Mouse (Mus musculus) forebrain, embryonic 14.5 days (tissue): ENCODE data around the gene Duox2. TPM values are rescaled to one million over a fixed set of nuclear protein-coding genes. Genes with fewer than 3 reads are reported as not detected.

Experiments used
- ATAC-seq: fragments of 200-750 bp; cut with Nextera tagmentation; 2 replicates; pipeline ENCODE4 v1.8.0; 2017; ENCODE audit warnings: mild to moderate bottlenecking, moderate library complexity
- DNase-seq: peaks from one replicate; pipeline ENCODE4 v3.0.0-alpha.2; 2015; ENCODE audit warnings: low spot score
- H3K27ac ChIP-seq: fragments of 300-500 bp; sonication (generic); 2 replicates; pipeline ENCODE4 v1.5.1; 2014; ENCODE audit warnings: low read depth, mild to moderate bottlenecking, control low read depth, low read length, moderate library complexity
- H3K27me3 ChIP-seq: fragments of 300-500 bp; sonication (generic); replicated peaks from 2 replicates; pipeline ENCODE4 v1.6.1; 2014; ENCODE audit warnings: low read length, control low read depth, mixed read lengths; ENCODE audit not compliant: control insufficient read depth, insufficient read depth
- H3K36me3 ChIP-seq: fragments of 300-500 bp; sonication (generic); 2 replicates; pipeline ENCODE4 v1.6.1; 2014; ENCODE audit warnings: low read length, control low read depth; ENCODE audit not compliant: control insufficient read depth, insufficient read depth
- H3K4me1 ChIP-seq: fragments of 300-500 bp; sonication (generic); 2 replicates; pipeline ENCODE4 v1.6.1; 2014; ENCODE audit warnings: antibody characterized with exemption, low read length, control low read depth; ENCODE audit not compliant: control insufficient read depth, insufficient read depth
- H3K4me2 ChIP-seq: fragments of 300-500 bp; sonication (generic); 2 replicates; pipeline ENCODE4 v1.6.1; 2014; ENCODE audit warnings: mild to moderate bottlenecking, control low read depth, low read length
- H3K4me3 ChIP-seq: fragments of 300-500 bp; sonication (generic); 2 replicates; pipeline ENCODE4 v1.5.1; 2014; ENCODE audit warnings: low read depth, low read length, control low read depth
- H3K9ac ChIP-seq: fragments of 300-500 bp; sonication (generic); 2 replicates; pipeline ENCODE4 v1.6.1; 2014; ENCODE audit warnings: mild to moderate bottlenecking, low read length, control low read depth, moderate library complexity
- H3K9me3 ChIP-seq: fragments of 300-500 bp; sonication (generic); replicated peaks from 2 replicates; pipeline ENCODE4 v1.6.1; 2016; ENCODE audit warnings: low read length, control low read depth, mixed read lengths; ENCODE audit not compliant: control insufficient read depth
- WGBS: fragments of 180-500 bp; shearing (Covaris S2); extraction: QIAGEN DNeasy Blood & Tissue Kit; methylation state at CpG from one replicate; pipeline ENCODE4 v1.1.7; 2014; 5-methylcytosine and 5-hydroxymethylcytosine counted together
- polyA plus RNA-seq: library from polyadenylated mRNA; unstranded; fragments of >200 nt; fragmentation: Nextera tagmentation; extraction: Ambion mirVana; gene quantifications from 2 replicates; pipeline ENCODE4 v1.2.1, GENCODE M21; 2014

Gene Duox2
- polyA plus RNA-seq, 1 experiment from 2014 or later: not detected

- no peak overlapping the region for H3K9ac ChIP-seq
- H3K36me3 ChIP-seq: no peaks in the 10 kb centered on the region
- no peak for ATAC-seq
- no peaks in the 10 kb centered on the region for H3K9me3 ChIP-seq
- H3K4me3 ChIP-seq: no peak overlapping the region
- peaks cover 8% of the 10 kb centered on the region for H3K4me1 ChIP-seq
- no peak overlapping the region for H3K4me2 ChIP-seq
- H3K27ac ChIP-seq: no peak overlapping the region
- DNase-seq: no peak
- 93% methylated on average over 5 of the region's 5 CpGs for WGBS
- H3K27me3 ChIP-seq: no peaks in the 10 kb centered on the region
Observed at GRCm38 (mm10) chr2:122260729-122261128, 37.5 kb downstream of the Duox2 start.

GRCm38 (mm10) chr2:122255997-122256396 lies 42.3 kb downstream of the Duox2 start:
- DNase-seq (no peak), ATAC-seq (no peak)
- H3K4me3 ChIP-seq: no peak overlapping the region
- H3K4me2 ChIP-seq: no peak overlapping the region
- H3K4me1 ChIP-seq: no peaks in the 10 kb centered on the region
- H3K27me3 ChIP-seq: no peaks in the 10 kb centered on the region
- 93% methylated on average over 5 of the region's 5 CpGs for WGBS
- H3K36me3 ChIP-seq: no peaks in the 10 kb centered on the region
- no peak overlapping the region for H3K9ac ChIP-seq
- H3K9me3 ChIP-seq: no peaks in the 10 kb centered on the region
- no peak overlapping the region for H3K27ac ChIP-seq

- no peak overlapping the region for H3K9ac ChIP-seq
- no peak overlapping the region for H3K4me2 ChIP-seq
- DNase-seq: no peak
- no peaks in the 10 kb centered on the region for H3K27me3 ChIP-seq
- H3K4me3 ChIP-seq: no peak overlapping the region
- H3K4me1 ChIP-seq: no peaks in the 10 kb centered on the region
- no peak overlapping the region for H3K27ac ChIP-seq
- H3K36me3 ChIP-seq: no peaks in the 10 kb centered on the region
- no peak for ATAC-seq
- H3K9me3 ChIP-seq: no peaks in the 10 kb centered on the region
- WGBS: 89% methylated on average over 10 of the region's 10 CpGs
Observed at GRCm38 (mm10) chr2:122247786-122248185, 50.5 kb downstream of the Duox2 start.

GRCm38 (mm10) chr2:122243671-122244131 lies 54.5 kb downstream of the Duox2 start:
- H3K36me3 ChIP-seq: no peaks in the 10 kb centered on the region
- H3K4me3 ChIP-seq: no peak overlapping the region
- peak; percentile 86 for DNase-seq
- no peaks in the 10 kb centered on the region for H3K27me3 ChIP-seq
- WGBS: 0% methylated on average over 3 of the region's 3 CpGs
- peak; percentile 77 for ATAC-seq
- H3K4me2 ChIP-seq: no peak overlapping the region
- no peak overlapping the region for H3K9ac ChIP-seq
- no peaks in the 10 kb centered on the region for H3K4me1 ChIP-seq
- H3K9me3 ChIP-seq: no peaks in the 10 kb centered on the region
- H3K27ac ChIP-seq: no peak overlapping the region

GRCm38 (mm10) chr2:122241935-122242334 lies 56.3 kb downstream of the Duox2 start:
- H3K4me2 ChIP-seq: no peak overlapping the region

GRCm38 (mm10) chr2:122241226-122241625 lies 57.0 kb downstream of the Duox2 start:
- Histone ChIP-seq H3K4me2 (no peak overlapping the region), H3K9ac (no peak overlapping the region), H3K27me3 (no peaks in the 10 kb centered on the region), H3K27ac (no peak overlapping the region), H3K4me3 (no peak overlapping the region), H3K36me3 (no peaks in the 10 kb centered on the region), H3K9me3 (no peaks in the 10 kb centered on the region), H3K4me1 (no peaks in the 10 kb centered on the region)
- ATAC-seq: no peak
- 88% methylated on average over 4 of the region's 4 CpGs for WGBS
- DNase-seq: no peak

More at GRCm38 (mm10) chr2:122241935-122242334, 56.3 kb downstream of the Duox2 start:
- ATAC-seq: no peak
- no peak overlapping the region for H3K4me3 ChIP-seq
- H3K27me3 ChIP-seq: no peaks in the 10 kb centered on the region
- H3K27ac ChIP-seq: no peak overlapping the region
- H3K4me1 ChIP-seq: no peaks in the 10 kb centered on the region
- WGBS: 65% methylated on average over 6 of the region's 6 CpGs
- H3K9ac ChIP-seq: no peak overlapping the region
- no peaks in the 10 kb centered on the region for H3K9me3 ChIP-seq
- no peak for DNase-seq
- H3K36me3 ChIP-seq: no peaks in the 10 kb centered on the region

- Histone ChIP-seq H3K9ac (no peak overlapping the region), H3K4me2 (no peak overlapping the region), H3K36me3 (no peaks in the 10 kb centered on the region), H3K27me3 (no peaks in the 10 kb centered on the region), H3K27ac (no peak overlapping the region), H3K9me3 (no peaks in the 10 kb centered on the region), H3K4me1 (no peaks in the 10 kb centered on the region), H3K4me3 (no peak overlapping the region)
- DNase-seq (no peak), ATAC-seq (no peak)
Observed at GRCm38 (mm10) chr2:122240735-122241134, 57.5 kb downstream of the Duox2 start.

GRCm38 (mm10) chr2:122237891-122238470 lies 60.3 kb downstream of the Duox2 start:
- DNase-seq: no peak
- Histone ChIP-seq H3K9ac (no peak overlapping the region), H3K27ac (no peak overlapping the region), H3K4me1 (no peaks in the 10 kb centered on the region), H3K4me2 (no peak overlapping the region), H3K27me3 (no peaks in the 10 kb centered on the region), H3K9me3 (no peaks in the 10 kb centered on the region), H3K36me3 (no peaks in the 10 kb centered on the region), H3K4me3 (no peak overlapping the region)
- ATAC-seq: no peak
- 94% methylated on average over 2 of the region's 2 CpGs for WGBS

- no peak overlapping the region for H3K4me3 ChIP-seq
- H3K27me3 ChIP-seq: no peaks in the 10 kb centered on the region
- no peak overlapping the region for H3K9ac ChIP-seq
- no peak for DNase-seq
- no peaks in the 10 kb centered on the region for H3K9me3 ChIP-seq
- H3K27ac ChIP-seq: no peak overlapping the region
- no peak overlapping the region for H3K4me2 ChIP-seq
- ATAC-seq: no peak
- no peaks in the 10 kb centered on the region for H3K4me1 ChIP-seq
- H3K36me3 ChIP-seq: no peaks in the 10 kb centered on the region
Observed at GRCm38 (mm10) chr2:122236321-122236720, 61.9 kb downstream of the Duox2 start.
